Mouse (Mus musculus) liver (tissue): ENCODE data around the gene Cux1.

ENCODE experiments used
- DNase-seq: peaks from one replicate; pipeline ENCODE4 v3.0.0-alpha.2; 2020; ENCODE audit warnings: mixed read lengths

Gene Cux1

GRCm38 (mm10) chr5:136502491-136503086 is 64.7 kb downstream of the Cux1 start:
- DNase-seq = no peak

GRCm38 (mm10) chr5:136500307-136500871 is 66.9 kb downstream of the Cux1 start:
- no peak for DNase-seq

GRCm38 (mm10) chr5:136499316-136499715 is 68.0 kb downstream of the Cux1 start:
- no peak for DNase-seq

- no peak for DNase-seq
These were observed 68.5 kb downstream of the Cux1 start for GRCm38 (mm10) chr5:136498741-136499140.

- DNase-seq = no peak
These were observed 70.0 kb downstream of the Cux1 start for GRCm38 (mm10) chr5:136497301-136497700.

GRCm38 (mm10) chr5:136495581-136495980 is 71.7 kb downstream of the Cux1 start:
- DNase-seq = no peak

- no peak for DNase-seq
These were observed 72.4 kb downstream of the Cux1 start for GRCm38 (mm10) chr5:136494927-136495326.

- no peak for DNase-seq
These were observed 73.0 kb downstream of the Cux1 start for GRCm38 (mm10) chr5:136494288-136494687.

- no peak for DNase-seq
These were observed 77.8 kb downstream of the Cux1 start for GRCm38 (mm10) chr5:136489450-136489849.

- no peak for DNase-seq
These were observed 78.6 kb downstream of the Cux1 start for GRCm38 (mm10) chr5:136488721-136489120.

- DNase-seq = no peak
These were observed 79.1 kb downstream of the Cux1 start for GRCm38 (mm10) chr5:136488223-136488622.

- no peak for DNase-seq
These were observed 79.7 kb downstream of the Cux1 start for GRCm38 (mm10) chr5:136487397-136488093.

GRCm38 (mm10) chr5:136486401-136486800 is 80.9 kb downstream of the Cux1 start:
- no peak for DNase-seq

GRCm38 (mm10) chr5:136485397-136485796 is 81.9 kb downstream of the Cux1 start:
- DNase-seq = no peak

GRCm38 (mm10) chr5:136482434-136482833 is 84.9 kb downstream of the Cux1 start:
- no peak for DNase-seq

- no peak for DNase-seq
These were observed 86.7 kb downstream of the Cux1 start for GRCm38 (mm10) chr5:136480541-136480940.

GRCm38 (mm10) chr5:136479801-136480200 is 87.5 kb downstream of the Cux1 start:
- no peak for DNase-seq

- DNase-seq = no peak
These were observed 88.1 kb downstream of the Cux1 start for GRCm38 (mm10) chr5:136479024-136479763.

- no peak for DNase-seq
These were observed 91.0 kb downstream of the Cux1 start for GRCm38 (mm10) chr5:136476272-136476671.

- DNase-seq = no peak
These were observed 92.1 kb downstream of the Cux1 start for GRCm38 (mm10) chr5:136475161-136475560.

GRCm38 (mm10) chr5:136474086-136474485 is 93.2 kb downstream of the Cux1 start:
- DNase-seq = no peak

- no peak for DNase-seq
These were observed 94.0 kb downstream of the Cux1 start for GRCm38 (mm10) chr5:136473337-136473736.

- DNase-seq = no peak
These were observed 94.4 kb downstream of the Cux1 start for GRCm38 (mm10) chr5:136472846-136473245.
